ENCODE assay signal across 19 mouse cellular contexts in genomic region chr14:117391412-117391811, GRCm38 (mm10).
"Had no signal": no experiment of that assay in that cellular context is flagged by ENCODE, and none has a peak within 500 bp of the region (broad histone marks: within the 10 kb centered on the region; RNA-seq: fewer than 3 reads in every experiment).

No protein-coding gene starts in this region.

- ATAC-seq: intestine, postnatal 0 days; liver, embryonic 12.5 days; midbrain, embryonic 15.5 days had no signal

- H3K9me3 ChIP-seq: liver, embryonic 12.5 days; liver, embryonic 15.5 days; midbrain, embryonic 12.5 days; midbrain, embryonic 15.5 days; neural tube, embryonic 13.5 days; stomach, embryonic 15.5 days had no signal

- H3K36me3 ChIP-seq: liver, embryonic 12.5 days; liver, embryonic 15.5 days; midbrain, embryonic 12.5 days; midbrain, embryonic 15.5 days; neural tube, embryonic 13.5 days; stomach, embryonic 15.5 days had no signal

- H3K4me2 ChIP-seq: liver, embryonic 12.5 days; liver, embryonic 15.5 days; midbrain, embryonic 12.5 days; midbrain, embryonic 15.5 days; neural tube, embryonic 13.5 days; stomach, embryonic 15.5 days had no signal

- H3K4me1 ChIP-seq: liver, embryonic 12.5 days; liver, embryonic 15.5 days; midbrain, embryonic 12.5 days; midbrain, embryonic 15.5 days; stomach, embryonic 15.5 days had no signal

- H3K9ac ChIP-seq: liver, embryonic 12.5 days; liver, embryonic 15.5 days; midbrain, embryonic 12.5 days; midbrain, embryonic 15.5 days; neural tube, embryonic 13.5 days; stomach, embryonic 15.5 days had no signal

- H3K27ac ChIP-seq: kidney, postnatal 0 days; layer of hippocampus, adult 2 months; left cerebral cortex, adult 2 months; liver, embryonic 12.5 days; liver, embryonic 15.5 days; macrophage; midbrain, embryonic 12.5 days; midbrain, embryonic 15.5 days; neural tube, embryonic 13.5 days; stomach, embryonic 15.5 days had no signal

- DNase-seq: kidney, adult 2 months; kidney, postnatal 25 days; layer of hippocampus, adult 9-11 months; lung, adult 18-20 months; retina, postnatal 1 day; right cerebral cortex, postnatal 25 days; spleen, adult 18-20 months; thymus, postnatal 4 days had no signal

- H3K27me3 ChIP-seq: liver, embryonic 12.5 days; liver, embryonic 15.5 days; midbrain, embryonic 12.5 days; midbrain, embryonic 15.5 days; neural tube, embryonic 13.5 days; stomach, embryonic 15.5 days had no signal

- H3K4me3 ChIP-seq: layer of hippocampus, adult 2 months; left cerebral cortex, adult 2 months; liver, embryonic 12.5 days; liver, embryonic 15.5 days; midbrain, embryonic 12.5 days; midbrain, embryonic 15.5 days; neural tube, embryonic 13.5 days; stomach, embryonic 15.5 days had no signal
